Mouse (Mus musculus) layer of hippocampus, adult 2 months (tissue): ENCODE results near the gene Taf6l. TPM values are rescaled to one million over a fixed set of nuclear protein-coding genes. Genes with fewer than 3 reads are reported as not detected.

Source experiments
- DNase-seq, 2 experiments: peaks; one replicate each; pipeline ENCODE4 v3.0.0; 2022; ENCODE audit warnings: low spot score in 2 of 2
- H3K27ac ChIP-seq: fragments of 200-600 bp; 2 replicates; pipeline ENCODE4 v1.8.1; 2022
- H3K4me3 ChIP-seq: fragments of 200-600 bp; 2 replicates; pipeline ENCODE4 v1.8.1; 2022; ENCODE audit warnings: mild to moderate bottlenecking
- CTCF ChIP-seq: fragments of 200-600 bp; conservative IDR thresholded peaks from 2 replicates; pipeline ENCODE4 v1.8.1; 2022; ENCODE audit warnings: antibody characterized with exemption, mild to moderate bottlenecking, moderate library complexity
- long read RNA-seq, 2 experiments: library from polyadenylated mRNA; stranded (forward); transcript quantifications; one replicate each; pipeline ENCODE4 v2.0.0; 2021; ENCODE audit warnings: borderline mapping rate in 2 of 2
- total RNA-seq, 2 experiments: library from RNA; stranded (reverse); gene quantifications; 2 replicates each; pipeline ENCODE4 v1.2.3; 2021

Taf6l gene
- total RNA-seq = 10 to 100 TPM; 15.7 to 18.4 TPM
- long read RNA-seq, experiment 1, transcript Taf6l-205 (12 exons, 2,065 nt) = major isoform, 12 of 19 reads
- long read RNA-seq, experiment 1, partial matches to known transcripts = 1 of 19 reads
- long read RNA-seq, experiment 1, other reads (novel, unspliced or antisense) = 4 of 19 reads
- long read RNA-seq, experiment 2, transcript Taf6l-205 (12 exons, 2,065 nt) = major isoform, 11 of 20 reads
- long read RNA-seq, experiment 2, partial matches to known transcripts = 2 of 20 reads
- long read RNA-seq, experiment 2, other reads (novel, unspliced or antisense) = 3 of 20 reads

- Histone ChIP-seq H3K27ac (peak within 1 kb of the TSS; percentile 83), H3K4me3 (peak within 1 kb of the TSS; percentile 82)
- DNase-seq = peak; percentile 87 to 94
- TF ChIP-seq CTCF = peak; percentile 78
Observed at GRCm38 (mm10) chr19:8786008-8786781, at the start of gene Taf6l. Gene Taf6l (minus strand): TSS chr19:8786417.

- H3K27ac ChIP-seq = peak overlapping the region; percentile 51; the same call in 1 of the 2 replicates
- no peak overlapping the region for H3K4me3 ChIP-seq
- TF ChIP-seq CTCF = no peak
- no peak for DNase-seq
Observed at GRCm38 (mm10) chr19:8832971-8833370, 46.8 kb upstream of the Taf6l start.

- DNase-seq = no peak
- no peak overlapping the region for H3K4me3 ChIP-seq
- peak; percentile 58 for TF ChIP-seq CTCF
Observed at GRCm38 (mm10) chr19:8831262-8831661, 45.0 kb upstream of the Taf6l start.

DNA sequence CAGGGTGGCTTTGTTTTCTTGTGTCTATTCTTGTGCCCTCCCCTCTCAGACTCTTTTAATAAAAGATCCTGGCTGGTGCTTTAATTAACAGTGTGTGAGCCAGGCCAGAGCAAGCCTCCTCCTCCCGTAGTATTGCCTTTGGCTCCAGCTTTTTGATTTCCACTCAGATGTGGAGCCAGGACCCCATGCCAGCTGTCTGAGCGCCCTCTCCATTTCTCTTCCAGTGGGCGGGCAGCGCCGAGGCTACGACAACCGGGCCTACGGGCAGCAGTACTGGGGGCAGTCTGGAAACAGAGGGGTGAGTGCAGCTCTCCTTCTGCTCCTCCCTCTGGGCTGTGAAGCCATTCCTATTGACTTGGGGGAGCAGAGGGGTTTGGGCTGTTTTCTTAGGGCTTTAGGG lies 44.4 kb upstream of the Taf6l start:
- peak in 1 of 2 experiments; percentile 50 for DNase-seq
- Histone ChIP-seq H3K4me3 (no peak overlapping the region), H3K27ac (peak overlapping the region; percentile 75)
- TF ChIP-seq CTCF = no peak

More at GRCm38 (mm10) chr19:8831262-8831661, 45.0 kb upstream of the Taf6l start:
- peak overlapping the region; percentile 75 for H3K27ac ChIP-seq

DNA sequence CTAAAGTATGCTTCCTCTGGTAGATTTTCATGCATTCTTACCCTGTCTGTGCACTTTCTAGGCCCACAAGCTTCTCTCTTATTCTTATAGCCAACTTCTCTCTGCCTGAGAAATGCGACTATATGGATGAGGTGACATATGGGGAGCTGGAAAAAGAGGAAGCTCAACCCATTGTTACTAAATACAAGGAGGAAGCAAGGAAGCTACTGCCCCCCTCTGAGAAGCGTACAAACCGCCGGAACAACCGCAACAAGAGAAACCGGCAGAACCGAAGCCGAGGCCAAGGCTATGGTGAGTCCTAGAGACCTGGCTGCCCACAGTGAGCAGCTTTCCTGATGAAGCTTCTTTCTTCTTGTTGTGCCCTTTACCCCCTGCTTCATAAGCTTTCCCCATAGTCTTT lies 43.4 kb upstream of the Taf6l start, which contains the start of gene AC129217.1:
Gene AC129217.1 (plus strand): TSS at position 114 of the 400 bp plus-strand sequence.
- peak within 1 kb of the TSS; percentile 75 for H3K27ac ChIP-seq

GRCm38 (mm10) chr19:8822696-8823095 lies 36.5 kb upstream of the Taf6l start:
- no peak overlapping the region for H3K27ac ChIP-seq
- peak overlapping the region; percentile 93 for H3K4me3 ChIP-seq
- no peak for TF ChIP-seq CTCF
- DNase-seq = no peak

More for the DNA sequence above, 43.4 kb upstream of the Taf6l start, which contains the start of gene AC129217.1:
- TF ChIP-seq CTCF = no peak
- no peak within 1 kb of the TSS for H3K4me3 ChIP-seq
- DNase-seq = no peak

- DNase-seq = no peak
Observed at GRCm38 (mm10) chr19:8821146-8821545, 34.9 kb upstream of the Taf6l start.

DNA sequence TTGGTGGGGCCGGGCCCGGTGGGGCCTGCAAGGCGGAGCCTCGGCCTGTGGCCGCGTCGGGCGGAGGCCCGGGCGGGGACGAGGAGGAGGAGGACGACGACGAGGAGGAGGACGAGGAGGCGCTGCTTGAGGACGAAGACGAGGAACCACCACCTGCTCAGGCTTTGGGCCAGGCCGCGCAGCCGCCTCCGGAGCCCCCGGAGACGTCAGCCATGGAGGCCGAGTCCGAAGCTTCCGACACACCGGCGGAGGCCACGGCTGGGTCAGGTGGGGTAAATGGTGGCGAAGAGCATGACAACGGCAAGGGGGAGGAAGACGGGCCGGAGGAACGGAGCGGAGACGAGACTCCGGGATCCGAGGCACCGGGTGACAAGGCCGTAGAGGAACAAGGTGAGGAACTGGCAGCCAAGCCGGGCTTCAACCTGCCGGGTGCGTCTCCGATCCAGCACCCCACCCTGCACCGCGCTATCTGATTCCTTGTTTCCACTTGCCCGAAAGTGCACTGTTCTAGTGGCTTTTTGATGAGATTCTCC lies 34.3 kb upstream of the Taf6l start:
- peak overlapping the region; percentile 99 for H3K27ac ChIP-seq
- peak in 1 of 2 experiments; percentile 53 for DNase-seq
- TF ChIP-seq CTCF = no peak

More at GRCm38 (mm10) chr19:8821146-8821545, 34.9 kb upstream of the Taf6l start:
- no peak for TF ChIP-seq CTCF
- Histone ChIP-seq H3K4me3 (peak overlapping the region; percentile 93), H3K27ac (peak overlapping the region; percentile 99)

DNA sequence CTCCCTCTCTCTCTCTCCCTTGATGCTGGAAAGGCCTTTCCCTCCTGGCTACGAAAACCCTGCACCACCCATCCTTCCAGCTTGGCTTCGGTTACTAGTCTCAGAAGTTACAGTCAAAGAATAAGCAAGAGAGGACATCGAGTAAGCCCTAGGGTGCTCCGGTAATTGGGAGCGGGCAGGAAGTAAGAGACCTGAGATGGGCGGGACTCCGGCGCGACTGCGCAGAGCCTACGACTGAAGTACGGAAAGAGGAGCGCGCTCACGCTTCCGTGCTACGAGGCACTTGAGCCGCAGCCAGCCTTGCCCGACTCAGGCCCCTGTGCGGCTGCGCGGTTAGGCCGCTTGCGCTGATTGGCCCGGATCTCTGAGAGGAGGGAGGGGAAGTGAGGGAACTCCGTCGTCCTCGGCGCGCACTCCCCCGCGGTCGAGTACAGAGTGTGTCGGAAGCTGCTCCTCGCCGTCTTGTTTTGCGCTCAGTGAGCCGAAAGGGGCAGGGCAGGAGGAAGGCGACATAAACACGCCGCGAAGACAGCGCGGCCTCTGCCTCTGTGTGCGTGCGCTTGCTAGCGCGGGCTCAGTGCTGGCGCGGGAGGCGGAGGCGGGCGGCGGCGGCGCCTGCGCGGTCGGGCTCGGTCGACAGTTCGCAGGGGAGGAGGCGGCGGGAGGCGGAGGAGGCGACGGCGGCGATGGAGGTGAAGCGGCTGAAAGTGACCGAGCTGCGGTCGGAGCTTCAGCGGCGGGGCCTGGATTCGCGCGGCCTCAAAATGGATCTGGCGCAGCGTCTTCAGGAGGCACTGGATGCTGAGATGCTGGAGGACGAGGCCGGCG lies 33.6 kb upstream of the Taf6l start, which contains the start of gene Hnrnpul2:
Gene Hnrnpul2 (plus strand): TSS at position 415 of the 828 bp plus-strand sequence.
- Histone ChIP-seq H3K27ac (peak within 1 kb of the TSS; percentile 99), H3K4me3 (peak within 1 kb of the TSS; percentile 93)
- DNase-seq = peak; percentile 97 to 99
- TF ChIP-seq CTCF = no peak

More for the DNA sequence above, 34.3 kb upstream of the Taf6l start:
- H3K4me3 ChIP-seq = peak overlapping the region; percentile 93

- DNase-seq = peak; percentile 95 to 99
- TF ChIP-seq CTCF = no peak
- peak within 1 kb of the TSS; percentile 93 for H3K4me3 ChIP-seq
- peak within 1 kb of the TSS; percentile 99 for H3K27ac ChIP-seq
Observed at GRCm38 (mm10) chr19:8818801-8819595, 32.8 kb upstream of the Taf6l start, which contains the start of gene Ttc9c. Gene Ttc9c (minus strand): TSS chr19:8819333.

GRCm38 (mm10) chr19:8818301-8818798 lies 32.1 kb upstream of the Taf6l start:
- TF ChIP-seq CTCF = no peak
- no peak for DNase-seq
- Histone ChIP-seq H3K4me3 (peak overlapping the region; percentile 93), H3K27ac (peak overlapping the region; percentile 99)
